Mouse (Mus musculus) liver (tissue): ENCODE data around the gene Anks1b.

ENCODE experiments used
- DNase-seq: peaks from one replicate; pipeline ENCODE4 v3.0.0-alpha.2; 2020; ENCODE audit warnings: mixed read lengths

The Anks1b gene

GRCm38 (mm10) chr10:89873146-89873950 lies at the start of gene Anks1b:
Gene Anks1b, plus strand, starts transcription at chr10:89873509.
- DNase-seq: peak; percentile 8

DNA sequence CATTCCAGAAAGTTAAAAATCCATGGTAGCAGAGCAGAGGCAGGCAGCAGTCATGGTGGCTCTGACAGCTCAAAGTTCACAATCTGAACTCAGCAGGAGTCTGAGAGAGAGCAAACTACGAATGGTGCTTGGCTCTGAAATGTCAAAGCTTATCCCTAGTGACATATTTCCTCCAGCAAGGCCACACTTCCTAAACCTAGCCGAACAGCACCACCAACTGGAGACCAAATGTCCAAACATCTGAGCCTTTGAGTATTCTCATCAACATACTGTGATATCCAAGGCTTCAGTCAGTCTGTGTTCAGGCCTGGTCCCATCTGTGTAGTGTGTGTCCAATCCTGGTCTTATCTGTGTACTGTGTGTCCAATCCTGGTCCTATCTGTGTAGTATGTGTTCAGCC lies 49.4 kb upstream of the Anks1b start:
- peak; percentile 30 for DNase-seq

DNA sequence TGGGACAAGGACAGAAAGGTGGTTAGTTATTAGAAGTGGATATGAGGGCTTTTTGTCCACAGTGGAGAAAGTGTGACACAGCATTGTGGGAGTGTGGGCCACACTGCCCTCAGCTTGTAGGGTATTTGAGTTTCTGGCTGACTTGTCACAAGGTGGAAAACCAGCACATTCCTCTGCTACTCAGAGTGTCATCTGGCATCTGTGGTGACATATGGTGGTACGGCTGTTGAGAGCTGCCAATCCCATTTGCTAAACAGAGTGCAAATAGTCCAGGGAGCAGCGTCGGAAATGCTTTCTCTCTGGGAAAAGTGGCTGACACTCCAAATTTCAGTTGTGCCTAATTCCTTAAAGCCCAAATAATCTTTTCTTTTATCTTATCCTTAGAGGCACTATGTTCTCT lies 46.4 kb upstream of the Anks1b start:
- DNase-seq: no peak

DNA sequence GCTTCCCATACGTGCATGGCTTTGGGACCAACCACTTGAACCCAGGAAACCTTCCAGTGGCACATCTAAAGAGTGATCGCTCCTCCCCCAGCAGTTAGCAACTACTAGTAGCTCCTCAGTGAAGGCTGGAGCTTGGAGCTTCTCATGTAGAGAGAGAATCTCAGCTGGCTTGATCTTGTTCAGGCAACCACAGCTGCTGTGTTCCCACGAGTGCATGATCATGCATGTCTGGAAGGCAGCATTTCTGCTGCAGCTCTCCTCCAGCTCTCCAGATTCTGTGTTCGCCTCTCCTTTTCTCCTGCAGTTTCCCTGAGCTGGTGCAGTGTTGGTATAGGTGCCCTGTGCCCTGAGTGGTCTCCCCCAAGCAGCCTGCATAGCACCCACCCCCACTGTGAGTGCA lies 41.0 kb upstream of the Anks1b start:
- DNase-seq: no peak

GRCm38 (mm10) chr10:89833166-89833565 lies 40.1 kb upstream of the Anks1b start:
- no peak for DNase-seq

GRCm38 (mm10) chr10:89837476-89837875 lies 35.8 kb upstream of the Anks1b start:
- DNase-seq: no peak

DNA sequence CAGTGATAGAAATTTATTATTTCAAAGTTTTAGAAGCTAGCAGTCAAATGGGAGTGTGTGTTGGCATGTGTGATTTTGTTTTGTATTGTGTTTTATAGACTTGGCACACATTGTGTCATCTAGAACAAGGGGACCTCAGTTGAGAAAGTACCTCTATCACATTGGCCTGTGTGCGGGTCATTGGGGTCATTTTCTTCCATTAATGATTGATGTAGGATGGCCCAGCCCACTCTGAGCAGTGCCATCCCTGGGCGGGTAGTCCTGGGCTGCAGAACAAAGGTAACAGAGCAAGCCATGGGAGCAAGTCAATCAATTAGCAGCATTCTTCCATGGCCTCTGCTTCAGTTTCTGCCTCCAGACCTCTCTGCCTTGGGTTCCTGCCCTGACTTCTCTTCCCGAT lies 34.5 kb upstream of the Anks1b start:
- no peak for DNase-seq

DNA sequence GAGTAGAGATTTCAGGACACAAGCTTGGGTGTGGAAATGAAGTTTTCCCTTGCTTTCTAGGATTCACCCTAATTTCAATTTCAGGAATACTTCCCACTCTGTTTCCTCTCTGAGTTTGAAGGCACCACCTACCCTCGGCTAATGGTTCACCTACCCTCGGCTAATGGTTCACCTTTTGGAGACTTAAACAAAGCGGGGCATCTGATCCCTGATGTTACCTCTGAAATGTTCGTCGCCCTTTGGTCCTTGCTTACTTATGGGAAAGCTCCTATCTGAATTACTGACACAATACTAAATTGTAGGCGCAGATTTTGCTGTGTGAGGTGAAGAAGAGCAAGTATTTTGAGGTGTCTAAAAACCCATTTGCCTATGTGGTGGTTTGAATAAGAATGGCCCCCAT lies 22.4 kb upstream of the Anks1b start:
- DNase-seq: no peak

GRCm38 (mm10) chr10:89855251-89855875 lies 17.9 kb upstream of the Anks1b start:
- DNase-seq: no peak

GRCm38 (mm10) chr10:89856286-89856685 lies 17.0 kb upstream of the Anks1b start:
- no peak for DNase-seq

DNA sequence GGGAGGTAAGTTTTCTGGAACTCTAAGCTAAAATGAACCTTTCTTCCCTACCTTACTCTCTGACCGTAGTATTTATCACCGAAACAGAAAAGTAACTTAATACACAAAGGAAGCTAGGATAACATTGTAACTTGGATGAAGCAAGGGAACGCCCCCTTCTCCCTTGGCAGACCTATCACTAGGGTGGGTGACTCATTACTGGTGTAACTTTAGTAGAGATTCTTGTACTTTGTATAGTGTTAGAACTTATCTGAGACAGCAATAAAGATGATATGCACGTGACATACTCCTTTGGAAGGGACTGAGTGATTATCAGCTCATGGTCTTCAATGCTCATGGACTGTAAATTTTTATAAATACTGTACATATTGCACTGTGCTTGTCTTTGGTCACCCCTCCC lies 5.1 kb upstream of the Anks1b start:
- no peak for DNase-seq

- DNase-seq: no peak
Measured at GRCm38 (mm10) chr10:89868836-89869235, 4.5 kb upstream of the Anks1b start.

GRCm38 (mm10) chr10:89872501-89873145 lies 686 bp upstream of the Anks1b start:
- DNase-seq: peak; percentile 9

DNA sequence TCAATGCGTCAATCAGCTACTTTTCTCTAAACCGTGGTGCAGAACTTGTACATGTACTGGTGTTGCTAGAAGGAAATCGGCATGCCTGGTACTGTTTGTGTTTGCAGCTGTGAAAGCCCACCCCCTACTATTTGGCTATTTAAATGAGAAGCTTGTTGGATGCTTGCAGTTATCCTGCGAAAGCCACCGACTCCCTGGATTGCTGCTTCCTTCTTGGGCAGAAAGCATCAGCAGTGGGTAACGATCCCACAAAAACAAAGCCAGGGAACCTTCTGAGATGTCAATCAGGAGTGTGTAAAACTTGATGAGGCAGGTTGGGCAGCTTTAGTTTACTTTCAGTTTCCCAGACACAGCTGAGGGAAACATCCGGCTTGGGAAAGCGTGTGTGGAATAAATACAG lies 727 bp downstream of the Anks1b start:
- no peak for DNase-seq

- no peak for DNase-seq
Measured at GRCm38 (mm10) chr10:89883561-89883960, 10.3 kb downstream of the Anks1b start.

- no peak for DNase-seq
Measured at GRCm38 (mm10) chr10:89902720-89903337, 29.5 kb downstream of the Anks1b start.

- no peak for DNase-seq
Measured at GRCm38 (mm10) chr10:89911889-89912288, 38.6 kb downstream of the Anks1b start.

- DNase-seq: no peak
Measured at GRCm38 (mm10) chr10:89913174-89913573, 39.9 kb downstream of the Anks1b start.

DNA sequence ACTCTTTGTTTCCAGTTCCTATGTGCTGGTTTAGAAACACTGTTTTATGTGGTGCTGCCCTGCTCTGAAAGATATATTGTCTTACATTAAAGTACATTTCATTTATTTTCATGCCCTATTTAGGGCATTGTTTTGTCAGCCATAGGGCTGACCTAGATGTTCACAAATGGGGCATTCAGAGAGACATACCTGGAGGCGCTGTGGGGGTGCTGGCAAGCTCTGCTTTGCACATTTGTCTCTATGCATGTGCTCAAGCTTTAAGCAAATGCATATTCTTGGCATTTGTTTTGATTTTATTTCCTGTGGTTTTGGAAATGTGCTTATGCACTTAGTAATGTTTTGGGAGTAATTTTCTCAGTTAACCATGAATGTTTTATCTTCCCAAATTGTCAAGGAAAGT lies 43.8 kb downstream of the Anks1b start:
- no peak for DNase-seq

DNA sequence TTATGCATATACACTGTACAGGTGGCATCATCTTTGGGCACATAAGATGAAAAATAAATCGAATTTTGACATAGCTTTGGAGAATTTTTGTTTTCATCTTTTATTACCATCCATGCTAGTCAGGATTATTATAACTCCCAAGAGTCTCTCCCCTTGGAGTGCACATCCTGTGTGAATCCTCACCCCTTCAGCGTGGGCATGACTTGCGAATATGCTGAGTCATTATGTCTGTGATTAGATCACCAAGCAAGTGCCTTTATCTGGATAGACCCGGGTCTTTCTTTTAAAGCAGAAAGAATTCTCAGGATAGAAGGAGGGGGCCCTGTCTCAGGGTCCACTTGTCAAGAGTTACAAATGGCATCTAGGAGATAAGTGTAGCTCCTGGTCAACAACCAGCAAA lies 48.7 kb downstream of the Anks1b start:
- no peak for DNase-seq

- no peak for DNase-seq
Measured at GRCm38 (mm10) chr10:89942180-89942579, 68.9 kb downstream of the Anks1b start.

- DNase-seq: no peak
Measured at GRCm38 (mm10) chr10:89946636-89947349, 73.5 kb downstream of the Anks1b start.

DNA sequence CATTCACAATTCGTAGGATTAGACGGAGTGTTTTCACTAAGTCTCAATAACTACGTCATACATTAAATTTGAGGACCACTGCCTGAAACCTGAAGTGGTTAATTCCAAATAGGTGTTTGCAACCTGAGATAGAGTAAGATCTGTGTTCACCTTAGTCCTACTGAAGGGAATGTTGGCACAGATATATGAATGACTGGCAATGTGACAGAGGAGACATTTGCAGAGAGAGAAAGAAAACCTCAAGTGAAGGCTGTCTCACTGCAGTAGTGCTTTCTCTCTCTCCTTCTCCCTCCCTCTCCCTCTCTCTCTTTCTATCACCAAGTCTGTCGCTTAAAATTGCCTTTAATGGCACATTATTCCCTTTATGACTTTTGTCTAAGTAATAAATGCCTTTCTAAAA lies 101.1 kb downstream of the Anks1b start:
- DNase-seq: no peak
